Mouse (Mus musculus) fat pad, adult 2 months (tissue): ENCODE measurements around the gene Dqx1.

Experiments used
- DNase-seq: peaks from one replicate; pipeline ENCODE4 v3.0.0-alpha.2; 2011; ENCODE audit warnings: low read depth, low spot score; ENCODE audit errors: extremely low read depth

Dqx1 gene

DNA sequence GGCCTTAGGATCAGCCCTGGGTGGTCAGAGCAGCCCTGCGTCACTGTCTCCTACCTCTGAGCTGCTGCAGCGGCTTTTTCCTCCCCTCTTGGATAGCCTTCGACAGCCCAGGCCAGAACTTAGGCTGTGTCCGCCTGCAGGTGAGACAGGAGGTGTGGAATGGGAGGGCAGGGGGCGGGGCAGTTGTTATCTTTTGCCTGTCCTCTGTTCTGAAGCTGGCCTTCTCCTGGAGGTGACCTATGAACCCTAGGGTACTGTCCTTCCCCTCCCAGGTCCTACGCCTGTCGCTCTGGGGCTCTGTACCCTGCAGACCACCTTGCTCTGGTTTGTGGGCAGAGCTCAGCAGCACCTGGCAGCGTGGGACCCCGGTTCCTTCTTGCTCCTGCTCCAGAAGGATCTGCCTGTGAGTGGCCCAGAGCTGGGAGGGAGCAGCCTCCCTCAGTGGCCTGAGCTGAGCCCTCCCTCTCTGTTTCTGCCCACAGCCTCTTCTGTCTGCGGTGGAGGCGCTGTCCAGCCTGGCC is 45.5 kb downstream of the Dqx1 start:
- DNase-seq, result no peak

- DNase-seq, result no peak
Observed at GRCm38 (mm10) chr6:83104158-83104557, 46.5 kb downstream of the Dqx1 start.

GRCm38 (mm10) chr6:83107566-83108400 is 50.1 kb downstream of the Dqx1 start:
- DNase-seq, result no peak

- DNase-seq, result no peak
Observed at GRCm38 (mm10) chr6:83108762-83109668, 51.4 kb downstream of the Dqx1 start, which contains the start of gene Mrpl53. Mrpl53 (plus strand) TSS chr6:83109040.

DNA sequence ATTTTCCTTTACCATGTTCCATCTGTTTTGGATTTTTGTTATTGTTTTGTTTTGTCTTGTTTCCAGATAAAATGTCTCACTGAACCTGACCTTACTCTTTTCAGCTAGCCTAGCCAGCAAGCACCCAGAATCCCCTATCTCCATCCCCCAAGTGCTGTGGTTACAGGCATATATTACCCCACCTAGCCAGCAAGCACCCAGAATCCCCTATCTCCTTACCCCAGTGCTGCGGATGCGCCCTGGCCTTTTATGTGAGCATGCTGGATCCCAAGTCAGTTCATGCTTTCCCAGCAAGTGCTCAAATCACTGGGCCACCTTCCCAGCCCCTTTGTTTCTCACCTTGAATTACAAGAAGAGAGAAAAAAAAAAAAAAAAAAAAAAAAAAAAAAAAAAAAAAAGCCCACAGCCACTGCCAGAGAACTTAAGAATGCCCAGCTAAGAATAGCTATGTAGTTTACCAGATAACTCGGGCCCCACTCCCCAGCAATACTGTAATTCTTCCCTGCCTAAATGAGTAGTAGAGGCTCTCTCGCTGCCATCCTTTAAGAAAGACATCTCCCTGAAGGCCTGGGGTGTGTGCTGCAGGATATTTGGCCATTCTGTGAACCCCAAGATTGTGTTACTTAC is 54.0 kb downstream of the Dqx1 start:
- DNase-seq, result no peak

- DNase-seq, result no peak
Observed at GRCm38 (mm10) chr6:83115011-83115671, 57.5 kb downstream of the Dqx1 start, which contains the start of gene Mogs. Mogs (plus strand) TSS chr6:83115496.

GRCm38 (mm10) chr6:83115682-83116372 is 58.2 kb downstream of the Dqx1 start:
- no peak for DNase-seq

DNA sequence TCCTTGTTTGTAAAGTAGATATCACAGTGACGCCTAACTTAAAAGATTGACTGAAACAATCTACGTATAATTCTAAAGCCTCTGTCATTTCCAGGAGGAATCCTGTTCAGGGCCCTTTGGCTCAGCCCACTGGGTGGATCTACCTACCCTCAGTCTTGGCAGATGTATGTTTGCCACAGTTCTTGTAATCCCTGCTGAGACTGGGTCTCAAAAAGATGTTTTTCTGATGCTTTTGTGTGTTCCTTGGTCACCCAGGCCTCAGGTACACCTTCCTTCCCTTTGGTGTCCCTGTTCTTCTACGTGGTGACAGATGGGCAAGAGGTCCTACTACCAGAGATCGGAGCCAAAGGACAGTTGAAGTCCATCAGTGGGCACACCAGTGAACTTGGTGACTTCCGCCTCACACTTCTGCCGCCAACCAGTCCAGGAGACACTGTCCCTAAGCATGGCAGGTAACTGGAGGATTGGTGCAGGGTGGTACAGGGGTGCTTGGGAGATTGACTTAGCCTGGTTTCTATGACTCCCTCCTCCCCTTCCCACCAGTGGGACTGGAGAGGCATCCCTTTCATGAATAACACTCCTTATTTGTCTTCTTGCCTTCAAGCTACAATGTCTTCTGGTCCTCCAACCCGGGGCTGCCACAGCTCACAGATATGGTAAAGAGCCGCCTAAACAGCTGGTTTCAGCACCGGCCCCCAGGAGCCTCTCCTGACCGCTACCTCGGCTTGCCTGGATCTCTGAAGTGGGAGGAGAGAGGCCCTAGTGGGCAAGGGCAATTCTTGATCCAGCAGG is 58.9 kb downstream of the Dqx1 start:
- DNase-seq, result no peak
